Mouse (Mus musculus) gastrocnemius, postnatal 10 days (tissue): ENCODE data around the gene Ces3b. TPM values are rescaled to one million over a fixed set of nuclear protein-coding genes. Genes with fewer than 3 reads are reported as not detected.

Experiments used
- total RNA-seq, 2 experiments: library from RNA; stranded (reverse); gene quantifications; 2 replicates each; pipeline ENCODE4 v1.2.3; 2021

Gene Ces3b
- total RNA-seq, 2 experiments from 2014 or later: not detected

Other genes with a start within 250 kb of the Ces3b start
- gene Ces2c, start 236.7 kb upstream of the Ces3b start, total RNA-seq: under 1 TPM; 0.28 to 0.41 TPM
- not detected for gene Ces2e, start 157.5 kb upstream of the Ces3b start, total RNA-seq
- gene Ces2f, start 136.4 kb upstream of the Ces3b start, total RNA-seq: not detected
- gene Ces2g, start 122.0 kb upstream of the Ces3b start, total RNA-seq: 1 to 10 TPM in 1 of 2 experiments, under 1 TPM in 1; 0.66 to 1.5 TPM
- gene Ces2h, start 82.9 kb upstream of the Ces3b start, total RNA-seq: not detected
- not detected for gene Ces3a, start 35.2 kb upstream of the Ces3b start, total RNA-seq
- not detected for gene Ces4a, start 48.0 kb downstream of the Ces3b start, total RNA-seq
- gene Cbfb, start 86.9 kb downstream of the Ces3b start, total RNA-seq: 10 to 100 TPM; 39.8 to 46.9 TPM
- gene D230025D16Rik, start 141.4 kb downstream of the Ces3b start, total RNA-seq: 10 to 100 TPM; 16.1 to 18.4 TPM
- 1 to 10 TPM; 8.6 to 9.9 TPM for gene B3gnt9, start 171.4 kb downstream of the Ces3b start, total RNA-seq
- 1 to 10 TPM; 3.3 to 4.4 TPM for gene Tradd, start 180.9 kb downstream of the Ces3b start, total RNA-seq
- gene Fbxl8, start 180.9 kb downstream of the Ces3b start, total RNA-seq: 1 to 10 TPM in 1 of 2 experiments, under 1 TPM in 1; 0.85 to 1.6 TPM
- under 1 TPM; 0.42 to 0.70 TPM for gene Hsf4, start 186.0 kb downstream of the Ces3b start, total RNA-seq
- 10 to 100 TPM; 22.3 to 22.8 TPM for gene Nol3, start 192.4 kb downstream of the Ces3b start, total RNA-seq
- 1 to 10 TPM; 2.3 to 3.1 TPM for gene 4931428F04Rik, start 206.1 kb downstream of the Ces3b start, total RNA-seq
- gene Exoc3l, start 212.3 kb downstream of the Ces3b start, total RNA-seq: 1 to 10 TPM; 3.9 to 9.1 TPM
- gene E2f4, start 213.9 kb downstream of the Ces3b start, total RNA-seq: 10 to 100 TPM; 18.7 to 22.3 TPM
- under 1 TPM; 0.77 to 0.80 TPM for gene Elmo3, start 221.8 kb downstream of the Ces3b start, total RNA-seq
- gene Lrrc29, start 242.5 kb downstream of the Ces3b start, total RNA-seq: 1 to 10 TPM; 1.5 to 2.4 TPM
- 10 to 100 TPM; 23.6 to 27.1 TPM for gene Tmem208, start 242.6 kb downstream of the Ces3b start, total RNA-seq